Mouse (Mus musculus): ENCODE measurements around the gene Ccdc13. TPM values are rescaled to one million over a fixed set of nuclear protein-coding genes. Genes with fewer than 3 reads are reported as not detected.

Ccdc13 gene
- total RNA-seq, 2 experiments from 2014 or later, result 0.36 TPM; not detected in 1

DNA sequence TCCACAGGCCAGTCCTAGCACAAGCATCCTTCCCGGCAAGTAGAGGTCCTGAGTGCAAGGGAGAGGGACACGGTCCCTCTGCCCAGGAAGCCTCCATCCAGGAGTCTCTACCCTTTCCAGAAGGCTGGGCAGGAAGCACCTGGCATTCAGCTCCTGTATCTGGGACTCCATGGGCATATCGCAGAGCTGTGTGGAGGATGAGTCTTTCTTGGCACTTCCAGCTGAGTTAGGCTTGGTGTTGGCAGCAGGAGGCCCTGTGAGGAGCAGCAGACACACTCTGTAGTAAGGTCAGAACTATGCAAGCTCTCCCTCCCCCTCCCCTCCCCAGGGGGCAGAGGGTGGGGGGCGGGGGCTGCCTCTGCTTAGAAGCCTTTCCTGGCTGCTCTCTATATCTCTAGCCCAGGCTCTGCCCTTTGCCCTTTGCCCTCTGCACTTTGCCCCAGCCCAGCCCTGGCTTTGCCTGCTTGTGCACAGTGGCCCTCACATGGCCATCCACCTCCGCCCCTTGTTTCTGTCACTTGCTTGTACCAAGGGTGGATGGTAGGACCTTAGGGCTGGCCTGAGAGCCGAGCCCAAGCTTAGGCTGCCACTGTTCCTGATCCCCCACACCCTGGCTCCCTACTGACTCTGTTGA, 40.3 kb downstream of the Ccdc13 start:
- DNase-seq, result no peak

DNA sequence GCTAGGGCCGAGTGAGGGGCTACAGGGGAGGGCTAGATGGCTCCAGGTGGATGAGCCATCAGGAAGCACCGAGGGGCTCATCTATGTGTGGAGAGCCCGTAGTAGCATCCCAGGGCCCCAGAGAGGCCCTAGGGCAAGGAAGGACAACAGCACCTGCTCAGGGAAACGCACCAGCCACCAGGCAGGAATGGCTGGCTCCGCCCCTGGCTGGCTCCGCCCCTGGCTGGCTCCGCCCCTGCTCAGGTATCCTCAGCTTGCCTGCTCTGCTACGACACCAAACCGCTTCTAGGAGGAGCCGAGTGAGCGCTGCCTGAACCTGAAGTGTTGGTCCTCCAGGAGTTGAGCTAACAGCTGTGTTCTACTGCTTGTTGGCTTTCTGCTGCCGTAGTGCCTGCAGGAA, 41.5 kb downstream of the Ccdc13 start:
- no peak for DNase-seq

DNA sequence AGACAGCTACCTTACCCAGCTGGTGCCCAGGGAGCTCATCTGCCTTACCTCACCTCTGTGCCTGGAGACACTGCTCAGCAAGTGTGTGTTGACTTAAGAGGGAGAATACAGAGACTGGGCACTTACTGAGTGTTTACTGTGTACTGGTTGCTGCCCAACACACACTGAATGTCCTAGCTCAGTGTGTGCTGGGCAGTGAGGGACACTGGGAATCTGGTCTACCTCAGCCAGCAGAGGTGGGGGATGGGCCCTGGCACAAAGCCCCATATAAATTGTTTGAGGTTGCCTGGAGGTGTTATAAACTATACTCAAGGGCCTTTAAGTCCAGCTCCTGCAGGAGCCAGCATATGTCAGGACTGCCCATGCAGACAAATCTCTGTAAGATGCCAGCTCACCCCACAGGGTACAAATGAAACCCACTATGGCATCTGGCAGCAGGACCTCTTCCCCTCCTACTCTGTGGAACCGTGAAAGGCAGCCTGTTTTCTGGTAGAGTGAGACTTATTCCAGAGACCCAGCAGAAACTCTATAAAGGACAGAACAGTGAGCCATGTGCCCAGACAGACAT, 44.2 kb downstream of the Ccdc13 start:
- DNase-seq, result peak; percentile 72 to 78

DNA sequence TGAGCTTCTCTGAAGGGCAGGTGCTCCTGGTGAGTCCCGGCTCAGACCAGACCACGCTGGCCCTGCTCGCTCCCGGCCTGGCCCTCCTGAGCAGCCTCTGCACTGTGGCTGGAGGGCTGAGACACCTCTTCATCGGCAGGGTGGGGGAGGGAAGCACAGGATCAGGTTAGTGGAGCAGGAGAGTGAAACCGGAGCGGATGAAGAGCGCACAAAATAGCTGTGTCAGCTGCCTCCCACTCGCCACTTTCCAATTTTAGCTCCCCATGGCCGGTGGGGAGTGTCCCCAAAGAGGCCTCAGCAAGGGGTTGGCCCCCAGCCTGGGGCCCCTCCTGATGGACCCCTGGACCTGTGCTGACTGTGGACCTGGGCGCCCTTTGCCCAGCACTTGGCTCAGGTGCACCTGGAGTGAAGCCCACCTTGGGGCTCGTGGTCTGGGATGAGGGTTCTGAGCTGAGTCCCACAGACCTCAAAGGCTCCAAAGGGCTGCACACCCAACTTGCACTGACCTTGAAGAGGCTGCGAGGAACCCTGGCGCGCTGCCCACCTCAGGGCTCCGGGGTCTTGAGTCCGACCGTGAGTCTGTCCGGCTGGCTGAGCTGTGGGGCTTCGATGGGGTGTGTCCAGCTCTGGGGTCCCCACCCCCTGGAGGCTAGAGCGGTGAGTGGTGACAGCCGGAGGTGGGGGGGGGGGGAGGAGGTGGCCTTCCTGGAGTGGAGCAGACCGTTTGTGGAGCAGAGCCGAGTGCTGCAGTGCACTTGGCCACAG, 47.3 kb downstream of the Ccdc13 start, which contains the start of gene Hhatl:
Gene Hhatl, minus strand, starts transcription at position 751 of the 765 bp plus-strand sequence.
- DNase-seq, result peak; percentile 54 to 60

DNA sequence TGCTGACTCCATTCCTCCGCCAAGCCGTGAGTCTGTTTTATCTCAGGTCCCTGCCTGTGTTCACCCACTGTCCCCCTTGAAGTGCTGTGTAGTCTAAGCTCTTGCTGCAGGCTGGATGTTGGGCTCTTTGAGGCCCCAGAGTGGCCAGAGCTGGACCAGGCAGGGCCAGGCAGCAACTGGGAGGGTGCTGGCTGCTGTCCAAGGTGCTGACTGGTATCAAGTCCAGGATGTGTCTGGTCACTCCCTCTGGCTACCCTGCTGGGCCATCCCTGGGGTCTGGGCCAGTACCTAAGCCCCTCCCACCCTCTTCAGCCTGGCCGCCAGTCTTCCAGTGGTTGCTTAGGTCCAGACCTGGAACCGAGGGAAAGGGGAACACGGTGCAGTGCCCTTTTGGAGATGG, 48.1 kb downstream of the Ccdc13 start:
- peak; percentile 80 to 87 for DNase-seq

DNA sequence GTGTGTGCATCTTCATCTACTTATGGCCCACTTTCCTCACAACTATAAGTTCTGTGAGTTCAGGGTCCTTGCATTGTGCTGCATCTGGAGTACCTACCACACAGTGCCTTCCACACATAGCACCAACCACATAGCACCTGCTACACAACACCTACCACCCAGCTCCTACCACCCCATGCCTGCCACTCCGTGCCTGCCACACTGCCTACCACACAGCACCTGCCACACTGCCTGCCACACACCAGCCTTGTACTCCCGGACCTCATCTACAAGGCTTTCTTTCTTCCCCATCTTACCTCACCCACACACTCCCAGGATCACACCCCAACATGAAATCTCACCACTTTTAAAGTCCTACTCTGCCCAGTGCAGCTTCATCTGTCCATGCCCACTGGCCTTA, 52.9 kb downstream of the Ccdc13 start:
- no peak for DNase-seq

DNA sequence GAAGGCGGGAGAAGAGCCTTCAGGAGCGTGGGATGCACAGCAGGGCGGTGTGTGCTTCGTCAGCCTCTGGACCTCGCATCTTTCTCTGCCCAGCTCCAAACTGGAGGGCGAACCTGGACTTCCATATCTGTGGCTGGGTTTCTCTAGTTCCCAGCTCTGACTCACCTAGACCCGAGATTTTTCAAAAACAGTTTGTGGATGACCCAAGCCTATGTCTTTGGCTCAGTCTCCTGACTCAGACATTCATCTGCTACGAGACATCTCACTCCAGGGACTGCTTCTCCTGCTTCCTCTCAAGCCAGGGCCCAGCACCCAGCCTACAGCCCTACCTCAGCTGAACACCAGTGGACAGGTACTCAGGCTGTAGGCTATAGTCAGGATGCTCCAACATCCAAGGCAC, 54.0 kb downstream of the Ccdc13 start:
- no peak for DNase-seq

DNA sequence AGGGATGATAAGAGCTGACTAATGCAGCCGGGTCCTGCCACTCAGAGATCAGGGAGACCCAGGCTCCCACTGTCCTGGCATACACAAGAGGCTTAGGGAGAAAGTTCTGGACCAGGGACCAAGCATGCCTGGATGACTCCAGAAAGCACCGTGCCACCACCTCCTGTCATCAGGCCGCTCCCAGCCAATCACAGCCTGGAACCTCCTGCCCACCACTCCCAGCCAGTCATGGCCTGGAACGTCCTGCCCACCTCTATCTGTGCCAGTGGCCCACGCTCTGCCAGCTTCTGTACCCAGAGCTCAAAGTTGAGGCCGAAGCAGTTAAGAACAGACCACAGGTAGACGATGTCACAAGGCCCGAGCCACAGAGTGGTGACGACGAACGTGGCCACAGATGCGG, 54.5 kb downstream of the Ccdc13 start:
- DNase-seq, result no peak

DNA sequence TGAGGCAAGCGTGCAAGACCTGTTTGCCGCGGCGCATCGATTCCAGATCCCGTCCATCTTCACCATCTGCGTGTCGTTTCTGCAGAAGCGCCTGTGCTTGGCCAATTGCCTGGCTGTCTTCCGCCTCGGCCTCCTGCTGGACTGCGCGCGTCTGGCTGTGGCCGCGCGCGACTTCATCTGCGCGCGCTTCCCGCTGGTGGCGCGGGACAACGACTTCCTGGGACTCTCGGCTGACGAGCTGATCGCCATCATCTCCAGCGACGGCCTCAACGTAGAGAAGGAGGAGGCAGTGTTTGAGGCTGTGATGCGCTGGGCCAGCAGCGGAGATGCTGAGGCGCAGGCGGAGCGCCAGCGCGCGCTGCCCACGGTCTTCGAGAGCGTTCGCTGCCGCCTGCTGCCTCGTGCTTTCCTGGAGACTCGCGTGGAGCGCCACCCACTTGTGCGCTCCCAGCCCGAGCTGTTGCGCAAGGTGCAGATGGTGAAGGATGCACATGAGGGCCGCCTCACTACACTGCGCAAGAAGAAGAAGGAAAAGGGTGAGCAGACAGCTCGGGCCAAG, 61.1 kb downstream of the Ccdc13 start:
- DNase-seq, result peak in 1 of 2 experiments; percentile 42

DNA sequence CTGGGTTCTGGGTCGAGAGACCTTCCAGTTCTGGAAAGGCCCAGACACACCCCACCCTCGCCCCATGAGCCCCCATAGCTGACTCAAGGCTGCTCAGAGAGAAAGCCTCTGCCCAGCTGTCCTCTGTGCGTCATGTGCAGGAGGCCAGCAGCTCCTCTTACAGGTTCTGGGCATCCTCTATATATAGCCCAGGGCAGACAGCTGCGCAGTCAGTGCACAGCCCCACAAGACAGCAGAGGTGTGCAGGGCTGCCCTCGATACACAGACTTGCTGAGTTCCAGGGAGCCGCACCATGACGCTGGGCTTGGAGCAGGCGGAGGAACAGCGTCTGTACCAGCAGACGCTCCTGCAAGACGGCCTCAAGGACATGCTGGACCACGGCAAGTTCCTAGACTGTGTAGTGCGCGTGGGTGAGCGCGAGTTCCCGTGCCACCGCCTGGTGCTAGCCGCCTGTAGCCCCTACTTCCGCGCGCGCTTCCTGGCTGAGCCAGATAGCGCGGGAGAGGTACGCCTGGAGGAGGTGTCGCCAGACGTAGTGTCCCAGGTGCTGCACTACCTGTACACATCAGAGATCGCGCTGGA, 61.7 kb downstream of the Ccdc13 start, which contains the start of gene Klhl40:
Gene Klhl40, plus strand, starts transcription at position 124 of the 582 bp plus-strand sequence.
- DNase-seq, result peak; percentile 42 to 44

DNA sequence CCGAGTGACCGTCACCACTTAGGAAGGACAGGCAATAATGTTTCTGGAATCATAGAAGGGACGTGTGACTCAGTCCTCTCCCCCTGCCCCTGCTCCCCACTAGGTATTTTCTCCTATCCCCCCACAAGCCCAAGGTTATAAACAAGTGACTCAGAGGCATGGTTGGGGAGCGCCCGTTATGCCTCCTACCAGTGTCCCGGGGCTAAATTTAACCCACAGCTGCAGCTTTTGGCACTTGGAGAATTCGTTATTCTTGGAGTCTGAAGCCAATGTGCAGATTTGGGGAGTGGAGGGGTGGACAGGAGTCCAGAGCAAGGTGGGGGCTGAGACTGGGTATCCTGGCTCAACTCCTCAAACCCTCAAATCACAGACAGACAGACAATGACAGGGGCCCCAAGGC, 62.8 kb downstream of the Ccdc13 start:
- peak in 1 of 2 experiments; percentile 63 for DNase-seq

DNA sequence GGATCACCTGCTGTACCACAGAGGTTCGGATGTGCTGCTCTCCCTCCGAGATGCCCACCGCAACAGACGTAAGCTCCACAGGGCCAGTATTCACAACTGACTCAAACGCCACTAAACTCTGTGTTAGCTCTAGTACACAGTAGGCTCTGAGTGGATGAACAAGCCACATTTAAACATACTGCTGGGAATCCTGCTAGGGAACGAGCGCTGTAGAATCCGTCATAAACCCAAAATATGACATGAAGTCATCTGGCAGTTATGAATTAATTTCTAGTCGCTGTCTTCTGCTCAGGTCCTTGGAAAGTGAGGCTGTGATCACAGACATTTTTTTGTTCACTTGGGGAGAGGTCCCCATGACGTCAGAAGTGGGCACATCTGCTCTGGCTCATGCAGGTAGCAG, 63.3 kb downstream of the Ccdc13 start:
- peak; percentile 33 to 45 for DNase-seq

DNA sequence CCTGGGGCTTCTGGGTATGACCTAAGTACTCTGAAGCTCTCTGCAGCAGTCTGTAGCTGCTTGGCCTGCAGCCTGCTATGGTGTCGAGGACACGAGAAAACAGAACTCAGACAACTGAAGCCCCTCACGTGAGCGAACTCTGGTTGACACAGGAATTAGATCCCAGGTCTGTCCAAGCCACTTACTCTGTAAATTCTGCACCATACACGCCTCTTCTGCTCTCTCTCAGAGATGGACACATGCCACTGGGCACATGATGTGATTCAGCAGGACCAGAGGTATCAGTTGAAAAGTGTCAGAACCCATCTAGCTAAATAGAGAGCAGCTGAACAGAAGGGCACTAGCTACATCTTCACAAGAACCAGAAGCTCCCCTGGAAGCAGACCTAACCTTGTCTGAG, 66.8 kb downstream of the Ccdc13 start:
- peak; percentile 45 to 51 for DNase-seq

DNA sequence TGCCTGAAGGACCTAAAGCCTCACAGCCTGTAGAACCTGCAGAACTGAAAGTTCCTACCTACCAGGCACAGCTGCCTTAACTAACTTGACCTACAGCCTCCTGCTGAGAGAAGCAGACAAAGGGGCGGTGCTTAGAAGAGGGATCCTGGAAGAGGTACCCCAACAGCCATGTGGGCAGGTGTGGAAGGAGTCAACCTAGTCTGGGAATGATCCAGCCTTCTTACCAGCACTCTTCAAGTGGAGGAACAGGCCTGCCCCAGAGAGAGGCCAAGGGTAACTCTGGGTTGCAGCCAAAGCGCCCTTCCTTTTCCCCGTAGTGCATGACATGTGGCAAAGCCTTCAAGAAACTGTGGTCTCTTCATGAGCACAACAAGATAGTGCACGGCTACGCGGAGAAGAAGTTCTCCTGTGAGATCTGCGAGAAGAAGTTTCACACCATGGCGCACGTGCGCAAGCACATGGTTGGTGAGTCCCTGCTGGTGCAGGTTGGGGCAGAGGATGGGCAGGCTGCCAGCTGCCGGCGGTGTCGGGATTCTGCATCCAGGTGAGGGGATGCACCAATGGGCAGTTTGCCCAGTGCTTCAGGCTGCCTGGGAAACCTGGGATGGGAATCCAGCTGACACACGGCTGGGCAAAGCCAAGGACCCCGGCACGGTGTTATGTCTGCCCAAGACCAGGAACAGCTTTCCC, 74.0 kb downstream of the Ccdc13 start:
- no peak for DNase-seq

DNA sequence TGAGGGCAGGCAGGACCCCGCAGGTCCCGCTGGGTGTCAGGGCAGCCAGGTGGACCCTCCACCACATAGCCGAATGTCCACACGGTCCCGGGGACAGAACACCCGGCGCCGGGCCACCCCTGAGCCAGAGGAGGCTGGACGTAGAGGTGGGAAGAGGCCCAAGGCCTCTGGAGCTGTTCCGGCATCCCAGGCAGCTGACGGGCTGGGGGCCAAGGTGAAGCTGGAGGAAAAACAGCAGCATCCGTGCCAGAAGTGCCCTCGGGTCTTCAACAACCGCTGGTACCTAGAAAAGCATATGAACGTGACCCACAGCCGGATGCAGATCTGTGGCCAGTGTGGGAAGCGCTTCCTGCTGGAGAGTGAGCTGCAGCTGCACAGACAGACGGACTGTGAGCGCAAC, 75.5 kb downstream of the Ccdc13 start:
- DNase-seq, result peak; percentile 70 to 75

DNA sequence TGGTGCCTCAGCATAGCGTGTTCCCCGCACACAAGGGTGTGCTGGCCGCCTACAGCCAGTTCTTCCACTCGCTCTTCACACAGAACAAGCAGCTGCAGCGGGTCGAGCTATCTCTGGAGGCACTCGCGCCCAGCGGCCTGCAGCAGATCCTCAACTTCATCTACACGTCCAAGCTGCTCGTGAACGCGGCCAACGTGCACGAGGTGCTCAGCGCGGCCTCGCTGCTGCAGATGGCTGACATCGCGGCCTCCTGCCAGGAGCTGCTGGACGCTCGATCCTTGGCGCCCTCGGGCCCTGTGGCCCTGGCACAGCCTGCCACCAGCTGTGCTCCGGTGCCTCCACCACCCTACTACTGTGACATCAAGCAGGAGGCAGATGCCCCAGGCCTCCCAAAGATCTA, 76.5 kb downstream of the Ccdc13 start:
- DNase-seq, result no peak

DNA sequence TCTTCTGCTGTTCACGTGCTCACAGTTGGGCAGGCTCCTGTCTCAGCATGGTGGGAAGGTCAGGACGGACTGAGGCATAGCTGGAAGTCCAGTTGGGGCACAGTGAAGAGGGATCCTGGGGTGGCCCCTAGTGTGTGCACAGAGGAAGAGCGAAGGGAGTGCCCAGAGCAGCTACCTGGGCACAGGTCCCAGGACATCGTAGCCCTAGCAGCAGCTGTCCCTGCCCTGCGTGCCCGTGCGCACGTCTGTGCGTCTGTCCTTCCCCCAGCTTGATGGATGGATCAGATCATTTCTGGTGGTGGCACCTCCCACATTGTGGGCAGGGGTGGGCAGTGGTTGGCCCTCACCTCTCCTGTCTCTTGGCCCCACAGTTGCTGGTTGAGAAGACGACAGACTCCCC, 77.0 kb downstream of the Ccdc13 start:
- no peak for DNase-seq

DNA sequence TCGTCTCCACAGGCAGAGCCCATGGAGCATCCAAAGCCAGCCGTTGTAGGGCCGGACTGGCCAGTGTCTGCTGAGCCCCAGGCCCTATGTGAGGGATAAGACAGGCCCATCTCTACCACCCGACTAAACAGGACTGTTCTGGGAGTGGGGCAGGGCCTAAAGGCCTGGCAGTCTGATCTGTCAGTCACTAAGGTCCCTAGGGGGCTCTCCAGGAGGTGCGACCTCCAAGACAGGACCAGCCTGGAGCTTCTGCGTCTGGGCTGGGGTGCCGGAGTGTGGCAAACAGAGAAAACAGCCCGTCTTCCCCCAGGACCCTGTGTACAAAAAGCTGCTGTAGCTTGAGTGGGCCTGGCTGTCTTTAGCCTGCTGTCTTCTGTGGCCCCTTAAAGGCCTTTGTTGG, 77.5 kb downstream of the Ccdc13 start:
- DNase-seq, result no peak

DNA sequence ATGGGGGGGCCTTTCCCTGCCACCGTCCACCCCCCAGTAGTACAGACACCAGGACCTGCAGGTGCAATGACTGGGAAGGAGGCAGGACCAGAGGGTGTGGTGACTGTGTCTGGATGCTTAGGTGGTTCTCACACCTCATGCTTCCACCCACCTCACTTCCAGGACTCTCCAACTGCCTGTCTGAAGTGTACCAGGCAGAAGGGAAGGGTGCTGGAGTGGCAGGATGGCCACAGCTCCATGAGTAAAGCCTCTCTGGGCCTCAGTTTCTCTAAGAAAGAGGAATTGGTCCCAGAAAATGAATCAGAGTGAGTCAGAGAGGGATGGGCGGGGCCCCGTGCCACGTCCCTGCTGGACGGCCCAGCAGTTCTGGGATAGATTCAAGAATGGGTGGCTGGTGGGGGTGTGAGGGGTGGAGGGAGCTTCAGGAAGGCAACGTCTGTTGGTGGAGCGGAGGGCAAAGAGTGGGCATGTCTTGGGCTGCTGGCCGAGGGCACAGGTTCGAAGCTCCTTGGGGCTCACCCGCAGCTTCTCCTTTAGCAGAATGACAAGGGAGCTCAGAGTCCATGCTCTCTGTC, 78.1 kb downstream of the Ccdc13 start:
- peak in 1 of 2 experiments; percentile 28 for DNase-seq

DNA sequence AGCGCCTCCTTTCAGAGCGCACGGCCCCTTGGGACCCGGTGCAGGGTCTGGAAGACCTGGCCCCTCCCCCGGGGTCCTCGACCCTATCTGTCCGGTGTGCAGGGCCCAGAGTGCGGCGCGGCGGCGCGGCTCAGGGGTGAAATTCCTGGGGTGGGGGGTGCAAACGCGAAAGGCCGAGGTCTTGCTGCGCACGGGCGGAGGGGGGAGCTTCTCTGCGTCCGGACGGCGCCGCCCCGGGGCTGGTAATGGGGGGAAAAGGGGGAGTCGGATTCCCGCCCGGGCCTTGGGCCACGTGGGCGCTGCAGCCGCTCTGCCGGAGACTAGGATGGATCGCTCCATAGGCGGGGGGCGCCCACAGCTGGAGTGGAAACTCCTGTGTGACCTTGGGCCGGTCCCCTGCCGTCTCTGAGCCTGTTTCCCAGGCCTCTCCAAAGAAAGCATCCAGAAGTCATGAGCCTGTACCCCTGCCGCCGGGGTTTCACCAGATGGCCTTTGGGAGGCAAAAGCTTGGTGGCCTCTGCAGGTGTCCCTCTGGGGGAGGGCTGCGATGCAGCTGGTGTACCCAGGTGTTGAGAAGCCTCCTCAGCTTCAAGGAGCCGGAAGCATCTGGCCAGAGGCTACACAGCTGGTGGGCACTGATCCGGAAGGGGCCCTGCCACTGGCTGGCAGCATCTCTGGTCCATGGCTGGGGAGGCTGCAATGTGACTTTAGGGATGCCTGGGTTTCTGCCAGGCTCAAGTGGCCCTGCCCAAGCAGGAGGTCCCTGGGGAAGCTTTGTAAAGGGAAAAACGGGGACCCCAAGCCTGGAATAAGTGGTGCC, 78.8 kb downstream of the Ccdc13 start:
- peak; percentile 73 to 78 for DNase-seq
